Mouse (Mus musculus) MEL (cell line): Measurements from ENCODE around the gene Nars2. TPM values are rescaled to one million over a fixed set of nuclear protein-coding genes. Genes with fewer than 3 reads are reported as not detected.

ENCODE experiments used
- DNase-seq: peaks from one replicate; pipeline ENCODE4 v3.0.0; 2011; ENCODE audit warnings: low read depth, low spot score
- H3K27ac ChIP-seq: 2 replicates; pipeline ENCODE4 v1.5.1; 2012; ENCODE audit warnings: low read depth, mild to moderate bottlenecking, control low read depth, low read length, moderate library complexity; ENCODE audit not compliant: control insufficient read depth
- H3K27me3 ChIP-seq, 2 experiments: fragments of 150-350 bp in 1 of 2; sonication (generic) in 1 of 2; 2 replicates each; pipeline ENCODE4 v1.6.1; 2012; ENCODE audit warnings: low read length in 2 of 2, mild to moderate bottlenecking in 2 of 2, improper control_type of control experiment in 1 of 2, moderate library complexity in 1 of 2; ENCODE audit not compliant: insufficient read depth in 2 of 2, control insufficient read depth in 1 of 2
- H3K36me3 ChIP-seq, 2 experiments: 2 replicates each; pipeline ENCODE4 v1.6.1; 2012 to 2014; ENCODE audit warnings: low read length in 2 of 2, improper control_type of control experiment in 1 of 2, inconsistent platforms in 1 of 2, mild to moderate bottlenecking in 1 of 2; ENCODE audit not compliant: insufficient read depth in 2 of 2, control insufficient read depth in 1 of 2
- H3K4me1 ChIP-seq, 2 experiments: fragments of 150-350 bp in 1 of 2; sonication (generic) in 1 of 2; 2 replicates each; pipeline ENCODE4 v1.6.1; 2012; ENCODE audit warnings: low read length in 2 of 2, improper control_type of control experiment in 1 of 2, mild to moderate bottlenecking in 1 of 2; ENCODE audit not compliant: insufficient read depth in 2 of 2, control insufficient read depth in 1 of 2
- H3K4me3 ChIP-seq, 2 experiments: fragments of 150-350 bp in 1 of 2; sonication (generic) in 1 of 2; 2 replicates each; pipeline ENCODE4 v1.5.1; 2012; ENCODE audit warnings: low read depth in 2 of 2, low read length in 2 of 2, mild to moderate bottlenecking in 2 of 2, moderate library complexity in 2 of 2, control low read depth in 1 of 2, improper control_type of control experiment in 1 of 2; ENCODE audit not compliant: control insufficient read depth in 1 of 2, insufficient read depth in 1 of 2
- H3K79me2 ChIP-seq: 2 replicates; pipeline ENCODE4 v1.6.1; 2012; ENCODE audit warnings: mild to moderate bottlenecking, low read length, moderate library complexity; ENCODE audit not compliant: control insufficient read depth, poor library complexity, insufficient read depth
- H3K9ac ChIP-seq: 2 replicates; pipeline ENCODE4 v1.6.1; 2012; ENCODE audit warnings: low read depth, mild to moderate bottlenecking, control low read depth, low read length, moderate library complexity; ENCODE audit not compliant: control insufficient read depth, poor library complexity, severe bottlenecking
- H3K9me3 ChIP-seq: fragments of 150-350 bp; sonication (generic); replicated peaks from 2 replicates; pipeline ENCODE4 v1.6.1; 2012; ENCODE audit warnings: mild to moderate bottlenecking, low read length, improper control_type of control experiment, moderate library complexity; ENCODE audit not compliant: insufficient read depth
- CTCF ChIP-seq, 3 experiments: IDR thresholded peaks in 2 of 3; conservative IDR thresholded peaks in 1 of 3; 2 replicates each; pipeline ENCODE4 v1.5.1; 2011 to 2012; ENCODE audit warnings: low read length in 3 of 3, low read depth in 2 of 3, mild to moderate bottlenecking in 2 of 3, improper control_type of control experiment in 1 of 3, inconsistent platforms in 1 of 3, mixed read lengths in 1 of 3, moderate library complexity in 1 of 3; ENCODE audit not compliant: control insufficient read depth in 1 of 3, insufficient read depth in 1 of 3, poor library complexity in 1 of 3, severe bottlenecking in 1 of 3
- ELF1 ChIP-seq: IDR thresholded peaks from 2 replicates; pipeline ENCODE4 v1.6.1; 2014; ENCODE audit warnings: low read depth, mild to moderate bottlenecking, inconsistent platforms, low read length, improper control_type of control experiment, moderate library complexity
- EP300 ChIP-seq, 2 experiments: IDR thresholded peaks; 2 replicates each; pipeline ENCODE4 v1.6.1; 2011; ENCODE audit warnings: improper control_type of control experiment in 2 of 2, low read length in 2 of 2, low read depth in 1 of 2, mild to moderate bottlenecking in 1 of 2
- MAZ ChIP-seq: IDR thresholded peaks from 2 replicates; pipeline ENCODE4 v1.6.1; 2012; ENCODE audit warnings: low read depth, mild to moderate bottlenecking, inconsistent platforms, low read length, improper control_type of control experiment
- MXI1 ChIP-seq: IDR thresholded peaks from 2 replicates; pipeline ENCODE4 v1.6.1; 2011; ENCODE audit warnings: mild to moderate bottlenecking, low read depth, low read length, improper control_type of control experiment
- MYC ChIP-seq: IDR thresholded peaks from 2 replicates; pipeline ENCODE4 v1.6.1; 2011; ENCODE audit warnings: low read depth, mild to moderate bottlenecking, low read length, improper control_type of control experiment, moderate library complexity
- NELFE ChIP-seq: IDR thresholded peaks from 2 replicates; pipeline ENCODE4 v1.6.1; 2011; ENCODE audit warnings: low read depth, low read length, improper control_type of control experiment
- NRF1 ChIP-seq: IDR thresholded peaks from 2 replicates; pipeline ENCODE4 v1.6.1; 2014; ENCODE audit warnings: low read depth, mild to moderate bottlenecking, inconsistent platforms, low read length, improper control_type of control experiment, moderate library complexity; ENCODE audit not compliant: poor library complexity, insufficient read depth, severe bottlenecking
- POLR2A ChIP-seq, 2 experiments: IDR thresholded peaks; 2 replicates each; pipeline ENCODE4 v1.6.1; 2011 to 2012; ENCODE audit warnings: low read length in 2 of 2, mild to moderate bottlenecking in 2 of 2, control low read depth in 1 of 2, improper control_type of control experiment in 1 of 2, low read depth in 1 of 2, moderate library complexity in 1 of 2; ENCODE audit not compliant: control insufficient read depth in 1 of 2, insufficient read depth in 1 of 2, poor library complexity in 1 of 2
- POLR2AphosphoS5 ChIP-seq: IDR thresholded peaks from 2 replicates; pipeline ENCODE4 v1.6.1; 2012; ENCODE audit warnings: low read depth, borderline replicate concordance, mild to moderate bottlenecking, inconsistent platforms, low read length, moderate library complexity, mixed read lengths
- SIN3A ChIP-seq: IDR thresholded peaks from 2 replicates; pipeline ENCODE4 v1.6.1; 2012; ENCODE audit warnings: low read length, improper control_type of control experiment, inconsistent platforms
- TAL1 ChIP-seq: IDR thresholded peaks from 2 replicates; pipeline ENCODE4 v1.6.1; 2012; ENCODE audit warnings: mild to moderate bottlenecking, inconsistent platforms, low read length, moderate library complexity, mixed read lengths
- TCF12 ChIP-seq: IDR thresholded peaks from 2 replicates; pipeline ENCODE4 v1.6.1; 2014; ENCODE audit warnings: low read depth, mild to moderate bottlenecking, inconsistent platforms, low read length, improper control_type of control experiment, moderate library complexity
- ZKSCAN1 ChIP-seq: IDR thresholded peaks from 2 replicates; pipeline ENCODE4 v1.6.1; 2012; ENCODE audit warnings: low read depth, mild to moderate bottlenecking, inconsistent platforms, low read length, improper control_type of control experiment, moderate library complexity
- ZMIZ1 ChIP-seq: IDR thresholded peaks from 2 replicates; pipeline ENCODE4 v1.6.1; 2012; ENCODE audit warnings: low read depth, mild to moderate bottlenecking, inconsistent platforms, low read length, improper control_type of control experiment, moderate library complexity
- polyA plus RNA-seq, 2 experiments: library from polyadenylated mRNA; stranded (reverse) in 1 of 2; unstranded in 1 of 2; fragments of >175 nt in 1 of 2; fragments of >200 nt in 1 of 2; gene quantifications; 2 replicates each; pipeline versions ENCODE4 v1.2.1 to v1.2.4; 2012; ENCODE audit warnings: low replicate concordance in 2 of 2, low read depth in 1 of 2; ENCODE audit not compliant: insufficient read length in 2 of 2, insufficient read depth in 1 of 2, missing spikeins in 1 of 2
- total RNA-seq: library from RNA; depleted of rRNA; stranded (reverse); fragments of 300-350 nt; gene quantifications from 2 replicates; pipeline ENCODE4 v1.2.3, GENCODE M21; 2012

Gene Nars2
- total and polyA plus RNA-seq, 3 experiments = 14.7 to 22.9 TPM; not detected in 1

- peak overlapping the region; percentile 70 for H3K27ac ChIP-seq
- peaks cover 0 to 21% of the 10 kb centered on the region in 2 experiments for H3K4me1 ChIP-seq
- H3K9ac ChIP-seq = peak overlapping the region; percentile 95
- peak; percentile 71 for DNase-seq
- H3K36me3 ChIP-seq = peaks cover 0 to 32% of the 10 kb centered on the region in 2 experiments; a peak in 2 of 4 replicates
- peaks cover 26% of the 10 kb centered on the region for H3K79me2 ChIP-seq
- no peaks in the 10 kb centered on the region for H3K9me3 ChIP-seq
- peak overlapping the region; percentile 83 to 97 for H3K4me3 ChIP-seq
- no peaks in the 10 kb centered on the region for H3K27me3 ChIP-seq
- TF ChIP-seq SIN3A (peak; percentile 42), ZKSCAN1 (no peak), NRF1 (no peak), ELF1 (no peak), MXI1 (no peak), MAZ (no peak), POLR2A (IDR thresholded peaks at IDR 0.05; ENCODE audit: control insufficient read depth in 1 of 2, insufficient read depth in 1 of 2, low read depth in 1 of 2, low read length in 2 of 2, poor library complexity in 1 of 2) (no peak), EP300 (IDR thresholded peaks at IDR 0.05; ENCODE audit: low read depth in 1 of 2, low read length in 2 of 2) (no peak)
Observed at GRCm38 (mm10) chr7:97082219-97083101, 131.2 kb downstream of the Nars2 start.

GRCm38 (mm10) chr7:97083579-97083978 lies 132.3 kb downstream of the Nars2 start:
- Histone ChIP-seq H3K36me3 (peaks cover 0 to 32% of the 10 kb centered on the region in 2 experiments; a peak in 2 of 4 replicates), H3K4me3 (no peak overlapping the region), H3K9ac (no peak overlapping the region), H3K27me3 (no peaks in the 10 kb centered on the region), H3K4me1 (peaks cover 0 to 21% of the 10 kb centered on the region in 2 experiments), H3K9me3 (no peaks in the 10 kb centered on the region), H3K79me2 (peaks cover 27% of the 10 kb centered on the region), H3K27ac (peak overlapping the region; percentile 12; the same call in 1 of the 2 replicates)
- no peak for DNase-seq
- TF ChIP-seq ELF1 (no peak), SIN3A (no peak), EP300 (IDR thresholded peaks at IDR 0.05; ENCODE audit: low read depth in 1 of 2, low read length in 2 of 2) (no peak), ZKSCAN1 (no peak), POLR2AphosphoS5 (no peak), MXI1 (no peak), MYC (no peak), MAZ (no peak), TCF12 (no peak), CTCF (IDR thresholded peaks at IDR 0.05 in 2 of 3, conservative IDR thresholded peaks at IDR 0.05 in 1 of 3; ENCODE audit: control insufficient read depth in 1 of 3, insufficient read depth in 1 of 3, low read depth in 2 of 3, low read length in 3 of 3, poor library complexity in 1 of 3, severe bottlenecking in 1 of 3) (no peak), POLR2A (IDR thresholded peaks at IDR 0.05; ENCODE audit: control insufficient read depth in 1 of 2, insufficient read depth in 1 of 2, low read depth in 1 of 2, low read length in 2 of 2, poor library complexity in 1 of 2) (no peak), ZMIZ1 (no peak), TAL1 (no peak), NELFE (no peak)
